In the genomic region with DNA sequence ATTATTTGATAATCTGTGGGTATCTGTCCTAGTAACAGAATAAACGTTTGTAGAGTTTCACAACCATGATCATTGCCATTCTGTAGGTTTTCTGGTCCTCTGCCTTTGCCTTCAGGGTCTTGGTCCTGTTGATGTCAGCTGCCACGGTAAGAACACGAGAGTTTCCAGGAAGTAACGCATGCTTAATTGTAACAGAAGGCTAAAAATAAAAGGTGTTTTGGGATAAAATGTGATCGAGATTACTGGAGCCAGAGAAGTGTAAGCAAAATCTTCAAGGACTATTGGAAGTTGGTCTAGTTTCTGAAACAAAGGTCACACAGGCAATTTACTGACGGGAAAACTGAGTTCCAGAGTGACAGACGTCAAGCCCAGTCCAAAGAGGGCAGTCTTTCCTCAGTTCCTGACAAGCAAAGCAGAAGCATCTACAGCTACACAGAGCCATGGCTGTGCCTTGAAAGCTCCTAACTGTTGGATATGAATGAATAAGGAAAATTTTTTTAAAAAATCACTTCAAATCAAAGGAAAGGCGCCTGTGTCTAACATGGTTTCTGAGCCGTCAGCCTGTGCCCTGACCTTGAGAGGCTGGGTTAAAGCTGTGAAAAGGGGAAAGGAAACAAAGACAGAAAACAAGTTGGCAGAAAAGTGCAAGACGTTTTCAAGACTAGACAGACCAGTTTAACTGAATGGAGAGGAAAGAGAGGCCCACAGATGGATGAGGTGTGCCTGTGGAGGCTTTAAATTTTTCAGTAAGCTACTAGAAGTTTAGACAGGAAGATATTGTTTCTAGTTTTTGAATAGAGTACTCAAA, we compare ENCODE assay signal across 7 mouse cellular contexts. TPM values are rescaled to one million over a fixed set of nuclear protein-coding genes. Genes with fewer than 3 reads are reported as not detected.
DNase-seq lines count a peak whose midpoint lies in the region; ATAC-seq and TF ChIP-seq lines count a peak whose summit lies in the region.

No protein-coding gene starts in this region.

- 0 out of 2 replicates have a peak, but pooled peaks cover 2% of the 10 kb centered on the region for H3K4me1 ChIP-seq in intestine, embryonic 15.5 days (replicated peaks)
- H3K4me1 ChIP-seq in hindbrain, embryonic 11.5 days (replicated peaks; ENCODE audit: control insufficient read depth, insufficient read depth, low read length) = no peaks in the 10 kb centered on the region

- H3K9me3 ChIP-seq in intestine, embryonic 15.5 days = no peaks in the 10 kb centered on the region
- H3K9me3 ChIP-seq in hindbrain, embryonic 11.5 days (ENCODE audit: control insufficient read depth, low read length) = no peaks in the 10 kb centered on the region

- no peak overlapping the region for H3K9ac ChIP-seq in intestine, embryonic 15.5 days
- H3K9ac ChIP-seq in hindbrain, embryonic 11.5 days (ENCODE audit: low read depth, low read length) = no peak overlapping the region

- no peak overlapping the region for H3K27ac ChIP-seq in layer of hippocampus, adult 2 months
- H3K27ac ChIP-seq in intestine, embryonic 15.5 days = 0 out of 2 replicates have a peak overlapping the region, but pooled peaks have one; percentile 13
- no peak overlapping the region for H3K27ac ChIP-seq in hindbrain, embryonic 11.5 days (ENCODE audit: low read depth, low read length)

- intact Hi-C loops in left cerebral cortex, postnatal 36 days (cut with DNase I) = loop anchor here (10.0 kb wide), 1 partner anchor 173 kb away; no protein-coding TSS in a partner anchor

- H3K36me3 ChIP-seq in intestine, embryonic 15.5 days = no peaks in the 10 kb centered on the region
- H3K36me3 ChIP-seq in hindbrain, embryonic 11.5 days (ENCODE audit: control insufficient read depth, insufficient read depth, low read length) = no peaks in the 10 kb centered on the region

- H3K27me3 ChIP-seq in intestine, embryonic 15.5 days (replicated peaks) = no peaks in the 10 kb centered on the region
- no peaks in the 10 kb centered on the region for H3K27me3 ChIP-seq in hindbrain, embryonic 11.5 days (ENCODE audit: control insufficient read depth, insufficient read depth, low read length)

- 0 out of 2 replicates have a peak, but pooled peaks have one; percentile 56 for ATAC-seq in intestine, embryonic 15.5 days
- ATAC-seq in hindbrain, embryonic 11.5 days (ENCODE audit: low FRiP score) = no peak

- no peak overlapping the region for H3K4me3 ChIP-seq in layer of hippocampus, adult 2 months
- no peak overlapping the region for H3K4me3 ChIP-seq in intestine, embryonic 15.5 days (replicated peaks)
- H3K4me3 ChIP-seq in hindbrain, embryonic 11.5 days (ENCODE audit: low read depth, low read length) = no peak overlapping the region

- WGBS in intestine, embryonic 15.5 days = 46% methylated on average over 10 of the region's 10 CpGs
- 59% methylated on average over 10 of the region's 10 CpGs for WGBS in hindbrain, embryonic 11.5 days

- TF ChIP-seq CTCF in layer of hippocampus, adult 2 months (conservative IDR thresholded peaks at IDR 0.05) = peak; percentile 74

- no peak for DNase-seq in layer of hippocampus, adult 2 months (ENCODE audit: low spot score in 2 of 2)
- DNase-seq in layer of hippocampus, postnatal 14 days (ENCODE audit: low spot score in 2 of 2) = no peak
- DNase-seq in adrenal gland, postnatal 36 days = peak; percentile 16 to 37
- DNase-seq in lung, postnatal 25 days (ENCODE audit: low spot score) = peak; percentile 65
- DNase-seq in hindbrain, embryonic 11.5 days (ENCODE audit: low spot score) = no peak
- no peak for DNase-seq in left cerebral cortex, postnatal 36 days (ENCODE audit: low spot score in 2 of 2)

- no peak overlapping the region for H3K4me2 ChIP-seq in intestine, embryonic 15.5 days (replicated peaks)
- H3K4me2 ChIP-seq in hindbrain, embryonic 11.5 days (replicated peaks; ENCODE audit: low read depth, low read length) = no peak overlapping the region

RNA-seq across cellular contexts. Expression of a gene that starts 6.8 kb away (rescaled TPM):
- total RNA-seq in layer of hippocampus, adult 2 months (2021) = 10 to 100 TPM; 67.1 to 71.2 TPM
- 10 to 100 TPM; 67.9 to 69.1 TPM for total RNA-seq in layer of hippocampus, postnatal 14 days (2021)
- total RNA-seq in adrenal gland, postnatal 36 days (2021) = 10 to 100 TPM; 47.1 to 51.0 TPM
- 65.4 and 71.4 TPM in 2 replicates for polyA plus RNA-seq in intestine, embryonic 15.5 days (2015; fragmentation: Nextera tagmentation; extraction: Ambion mirVana)
- polyA plus RNA-seq in hindbrain, embryonic 11.5 days (2014; fragmentation: Nextera tagmentation; extraction: Ambion mirVana) = 64.9 and 65.5 TPM in 2 replicates
- total RNA-seq in left cerebral cortex, postnatal 36 days (2021) = 10 to 100 TPM; 66.8 to 68.4 TPM

RNA-seq across cellular contexts. Expression of a gene that starts 15.0 kb away (rescaled TPM):
- 10 to 100 TPM; 30.4 to 33.3 TPM for total RNA-seq in layer of hippocampus, adult 2 months (2021)
- 10 to 100 TPM; 32.1 to 32.8 TPM for total RNA-seq in layer of hippocampus, postnatal 14 days (2021)
- 10 to 100 TPM; 16.2 to 16.8 TPM for total RNA-seq in adrenal gland, postnatal 36 days (2021)
- polyA plus RNA-seq in intestine, embryonic 15.5 days (2015; fragmentation: Nextera tagmentation; extraction: Ambion mirVana) = 11.1 TPM in 2 replicates
- polyA plus RNA-seq in hindbrain, embryonic 11.5 days (2014; fragmentation: Nextera tagmentation; extraction: Ambion mirVana) = 11.1 and 14.2 TPM in 2 replicates
- total RNA-seq in left cerebral cortex, postnatal 36 days (2021) = 10 to 100 TPM; 37.8 to 40.8 TPM

RNA-seq across cellular contexts. Expression of a gene that starts 15.9 kb away (rescaled TPM):
- under 1 TPM; 0.59 to 0.93 TPM for total RNA-seq in layer of hippocampus, adult 2 months (2021)
- total RNA-seq in layer of hippocampus, postnatal 14 days (2021) = 1 to 10 TPM; 1.2 to 2.0 TPM
- under 1 TPM; 0.40 to 0.56 TPM for total RNA-seq in adrenal gland, postnatal 36 days (2021)
- 0.19 and 0.59 TPM in 2 replicates for polyA plus RNA-seq in intestine, embryonic 15.5 days (2015; fragmentation: Nextera tagmentation; extraction: Ambion mirVana)
- 0.39 and 0.62 TPM in 2 replicates for polyA plus RNA-seq in hindbrain, embryonic 11.5 days (2014; fragmentation: Nextera tagmentation; extraction: Ambion mirVana)
- total RNA-seq in left cerebral cortex, postnatal 36 days (2021) = 1 to 10 TPM; 1.2 to 1.4 TPM

Comparison
In these comparisons a context has a peak if more than half of its experiments do, and no peak if none do; other contexts are left out.
1. DNase-seq: peak in adrenal gland, postnatal 36 days (2 of 2) and lung, postnatal 25 days (single experiment); none in layer of hippocampus, adult 2 months (0 of 2), layer of hippocampus, postnatal 14 days (0 of 2), hindbrain, embryonic 11.5 days (single experiment) and left cerebral cortex, postnatal 36 days (0 of 2).